Mouse (Mus musculus): Measurements from ENCODE around the gene Mettl7a3. TPM values are rescaled to one million over a fixed set of nuclear protein-coding genes. Genes with fewer than 3 reads are reported as not detected.

The Mettl7a3 gene
- polyA plus RNA-seq, 1 experiment from 2014 or later = not detected

Other genes starting within 250 kb of the Mettl7a3 start
- 46.9 and 52.6 TPM in 2 replicates for gene Atf1, start 107.1 kb upstream of the Mettl7a3 start, polyA plus RNA-seq (2015; fragmentation: Nextera tagmentation; extraction: Ambion mirVana)
- gene Tmprss12, start 54.1 kb upstream of the Mettl7a3 start, polyA plus RNA-seq (2015; fragmentation: Nextera tagmentation; extraction: Ambion mirVana) = 0.15 and 0.28 TPM in 2 replicates
- 6.3 and 7.0 TPM in 2 replicates for gene Mettl7a1, start 30.8 kb upstream of the Mettl7a3 start, polyA plus RNA-seq (2015; fragmentation: Nextera tagmentation; extraction: Ambion mirVana)
- gene Methig1, start 18.2 kb downstream of the Mettl7a3 start, polyA plus RNA-seq (2015; fragmentation: Nextera tagmentation; extraction: Ambion mirVana) = 0.14 and 0.24 TPM in 2 replicates
- gene Mettl7a2, start 18.3 kb downstream of the Mettl7a3 start, polyA plus RNA-seq (2015; fragmentation: Nextera tagmentation; extraction: Ambion mirVana) = not detected in 2 replicates
- not detected in 2 replicates for gene Higd1c, start 29.6 kb downstream of the Mettl7a3 start, polyA plus RNA-seq (2015; fragmentation: Nextera tagmentation; extraction: Ambion mirVana)
- gene Gm5475, start 87.2 kb downstream of the Mettl7a3 start, polyA plus RNA-seq (2015; fragmentation: Nextera tagmentation; extraction: Ambion mirVana) = 0.05 and 0.12 TPM in 2 replicates
- gene Slc11a2, start 90.1 kb downstream of the Mettl7a3 start, polyA plus RNA-seq (2015; fragmentation: Nextera tagmentation; extraction: Ambion mirVana) = 24.0 and 25.8 TPM in 2 replicates
- gene Letmd1, start 134.1 kb downstream of the Mettl7a3 start, polyA plus RNA-seq (2015; fragmentation: Nextera tagmentation; extraction: Ambion mirVana) = 25.5 and 30.3 TPM in 2 replicates
- 9.2 and 9.3 TPM in 2 replicates for gene Csrnp2, start 160.6 kb downstream of the Mettl7a3 start, polyA plus RNA-seq (2015; fragmentation: Nextera tagmentation; extraction: Ambion mirVana)
- 22.5 and 25.9 TPM in 2 replicates for gene Tfcp2, start 217.1 kb downstream of the Mettl7a3 start, polyA plus RNA-seq (2015; fragmentation: Nextera tagmentation; extraction: Ambion mirVana)